Comparison of ENCODE assay signal across 34 mouse cellular contexts in the genomic region with DNA sequence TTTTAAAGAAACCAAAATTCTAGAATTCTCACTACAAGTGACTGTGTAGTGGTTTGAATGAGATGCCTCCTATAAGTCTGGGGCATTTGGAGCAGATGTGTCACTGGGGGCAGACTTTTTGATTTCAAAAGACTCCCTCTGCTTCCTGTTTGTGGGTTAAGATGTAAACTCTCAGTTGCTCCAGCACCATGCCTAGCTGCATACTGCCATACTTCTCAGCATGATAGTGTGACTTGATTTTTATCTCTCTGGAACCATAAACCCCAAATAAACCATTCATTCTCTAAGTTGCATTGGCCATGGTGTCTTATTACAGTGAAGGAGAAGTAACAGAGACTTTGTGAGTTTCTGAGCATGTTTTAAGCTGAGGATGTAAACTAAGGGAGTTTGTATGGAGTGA.
"Had no signal": no experiment of that assay in that cellular context is flagged by ENCODE, and none has a peak within 500 bp of the region (broad histone marks: within the 10 kb centered on the region; RNA-seq: fewer than 3 reads in every experiment).

No protein-coding gene starts in this region.

- H3K4me3 ChIP-seq: heart, embryonic 12.5 days; heart, embryonic 13.5 days; heart, embryonic 15.5 days; hindbrain, embryonic 10.5 days; hindbrain, embryonic 12.5 days; hindbrain, embryonic 13.5 days; hindbrain, embryonic 15.5 days; intestine, embryonic 15.5 days; kidney, embryonic 15.5 days; layer of hippocampus, adult 2 months; left cerebral cortex, adult 2 months had no signal

- H3K9ac ChIP-seq: heart, embryonic 12.5 days; heart, embryonic 13.5 days; heart, embryonic 15.5 days; hindbrain, embryonic 12.5 days; hindbrain, embryonic 13.5 days; hindbrain, embryonic 14.5 days; hindbrain, embryonic 15.5 days; intestine, embryonic 15.5 days; kidney, embryonic 15.5 days had no signal

- H3K27me3 ChIP-seq: heart, embryonic 12.5 days; heart, embryonic 13.5 days; heart, embryonic 15.5 days; hindbrain, embryonic 12.5 days; hindbrain, embryonic 13.5 days; hindbrain, embryonic 15.5 days; intestine, embryonic 15.5 days; kidney, embryonic 15.5 days had no signal

- ATAC-seq: hindbrain, embryonic 16.5 days; hindbrain, postnatal 0 days; inflammation-experienced regulatory T-cells, adult 6 months; intestine, embryonic 15.5 days; intestine, embryonic 16.5 days; intestine, postnatal 0 days had no signal

- H3K9me3 ChIP-seq: heart, embryonic 15.5 days; hindbrain, embryonic 13.5 days; hindbrain, embryonic 15.5 days; intestine, embryonic 15.5 days; kidney, embryonic 15.5 days had no signal

- H3K27ac ChIP-seq: heart, embryonic 13.5 days; heart, embryonic 15.5 days; hindbrain, embryonic 10.5 days; hindbrain, embryonic 12.5 days; hindbrain, embryonic 13.5 days; hindbrain, embryonic 14.5 days; hindbrain, embryonic 15.5 days; hindbrain, postnatal 0 days; intestine, embryonic 15.5 days; kidney, embryonic 15.5 days; kidney, postnatal 0 days; layer of hippocampus, adult 2 months; left cerebral cortex, adult 2 months had no signal

- DNase-seq: heart, postnatal 10 days; heart, postnatal 14 days; heart, postnatal 36 days; heart, postnatal 4 days; kidney, adult 11 months; kidney, adult 18-20 months; kidney, adult 2 months; kidney, adult 8-10 months; kidney, adult 9 months; kidney, postnatal 10 days; kidney, postnatal 14 days; kidney, postnatal 25 days; kidney, postnatal 36 days; kidney, postnatal 4 days; layer of hippocampus, adult 9-11 months; layer of hippocampus, postnatal 36 days had no signal

- H3K4me2 ChIP-seq: heart, embryonic 12.5 days; heart, embryonic 13.5 days; heart, embryonic 15.5 days; hindbrain, embryonic 12.5 days; hindbrain, embryonic 13.5 days; hindbrain, embryonic 14.5 days; hindbrain, embryonic 15.5 days; intestine, embryonic 15.5 days; kidney, embryonic 15.5 days had no signal

- H3K36me3 ChIP-seq: heart, embryonic 12.5 days; heart, embryonic 13.5 days; heart, embryonic 15.5 days; hindbrain, embryonic 10.5 days; hindbrain, embryonic 12.5 days; hindbrain, embryonic 13.5 days; hindbrain, embryonic 15.5 days; intestine, embryonic 15.5 days; kidney, embryonic 15.5 days had no signal
